Mouse (Mus musculus): ENCODE data around the gene Mras.
A peak's percentile ranks its signal among the peaks of the same experiment; 100 is the strongest.

Mras gene

DNA sequence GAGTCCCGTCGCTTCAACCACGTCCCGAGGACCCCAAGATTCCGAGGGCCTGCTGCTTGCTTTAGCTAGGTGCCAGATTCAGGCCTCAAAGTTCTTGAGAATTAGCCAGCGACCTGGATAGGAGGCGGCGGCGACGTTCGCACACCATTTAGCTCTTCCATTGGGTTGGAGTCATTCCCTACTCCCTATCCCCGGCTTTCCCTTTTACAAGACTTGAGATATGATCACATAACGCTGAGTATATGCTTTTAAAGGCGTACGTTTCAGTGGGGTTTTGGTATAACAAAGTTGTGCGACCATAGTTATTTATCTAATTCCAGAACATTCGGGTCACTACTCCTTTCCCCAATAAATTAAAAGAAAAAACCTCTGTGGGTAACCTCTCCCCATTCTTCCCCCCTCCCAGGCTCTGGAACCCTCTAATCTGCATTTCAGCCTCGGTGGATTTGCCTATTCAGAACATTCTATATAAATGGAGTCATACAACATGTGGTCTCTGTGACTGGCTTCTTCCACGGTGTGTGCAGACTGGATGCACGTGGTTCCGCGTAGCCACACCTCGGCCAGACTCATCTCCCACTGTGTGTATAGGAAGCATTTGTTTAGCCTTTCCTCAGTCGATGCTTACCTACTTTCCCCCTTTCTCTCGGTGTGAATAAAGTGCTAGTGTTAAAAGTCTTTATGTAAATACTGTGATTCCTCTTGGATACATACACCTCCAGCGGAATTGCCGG, at the start of gene Mras:
Gene Mras (minus strand): TSS at position 351 of the 734 bp plus-strand sequence.
- no peak for DNase-seq

DNA sequence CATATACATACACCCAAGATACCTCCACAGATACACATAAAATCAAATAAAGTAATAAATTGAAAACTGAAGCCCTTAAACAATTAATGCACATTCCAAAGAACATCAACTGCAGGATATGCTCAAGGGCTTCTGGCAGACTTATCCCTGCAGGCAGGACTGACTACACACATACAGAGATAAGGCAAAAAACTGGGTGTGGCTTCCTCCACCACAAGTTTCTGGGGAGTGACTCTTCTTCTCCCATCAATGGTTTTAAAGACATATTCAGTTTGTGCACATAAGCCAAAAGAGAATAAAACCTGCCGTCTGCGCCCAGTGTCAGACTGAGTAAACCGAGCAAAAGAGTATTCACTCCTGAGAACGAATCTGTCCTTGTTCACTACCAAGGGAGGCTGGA, 48.0 kb upstream of the Mras start:
- DNase-seq: no peak

DNA sequence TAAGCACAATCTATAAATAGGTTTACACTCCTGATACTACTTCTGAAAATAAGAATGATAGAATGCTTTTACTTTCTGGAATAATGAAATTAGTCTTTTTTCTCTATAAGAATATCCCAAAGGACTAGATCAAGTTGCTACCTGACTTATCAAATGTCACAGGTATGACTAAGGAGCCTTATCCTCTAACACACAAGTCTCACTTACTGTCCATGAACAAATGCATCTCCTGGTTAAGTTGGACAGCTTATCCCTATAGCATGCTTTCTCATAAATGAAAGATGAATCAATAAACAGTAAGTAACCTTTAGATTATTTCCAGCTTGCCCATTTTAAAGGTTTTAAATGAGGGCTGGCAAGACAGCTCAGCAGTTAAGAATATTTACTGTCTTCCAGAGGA, 47.5 kb upstream of the Mras start:
- no peak for DNase-seq

DNA sequence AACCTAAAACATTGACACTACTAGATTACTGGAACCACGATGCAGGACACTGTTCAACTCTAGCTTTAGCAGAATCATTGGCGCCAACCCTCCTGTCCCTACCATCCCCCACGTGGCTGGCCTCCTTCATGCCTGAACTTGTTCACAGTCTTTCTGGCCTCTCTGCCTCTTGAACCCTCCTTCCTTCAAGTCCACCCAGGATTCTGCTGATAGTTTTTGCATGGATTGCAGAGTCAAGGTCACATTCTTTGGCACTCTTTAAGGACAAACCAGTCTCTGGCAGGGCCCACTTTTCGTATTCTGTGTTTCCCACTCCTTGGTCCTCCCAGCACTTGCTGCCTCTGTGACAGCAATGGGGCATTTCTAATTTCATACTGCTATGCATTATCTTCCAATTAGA, 46.0 kb upstream of the Mras start:
- no peak for DNase-seq

DNA sequence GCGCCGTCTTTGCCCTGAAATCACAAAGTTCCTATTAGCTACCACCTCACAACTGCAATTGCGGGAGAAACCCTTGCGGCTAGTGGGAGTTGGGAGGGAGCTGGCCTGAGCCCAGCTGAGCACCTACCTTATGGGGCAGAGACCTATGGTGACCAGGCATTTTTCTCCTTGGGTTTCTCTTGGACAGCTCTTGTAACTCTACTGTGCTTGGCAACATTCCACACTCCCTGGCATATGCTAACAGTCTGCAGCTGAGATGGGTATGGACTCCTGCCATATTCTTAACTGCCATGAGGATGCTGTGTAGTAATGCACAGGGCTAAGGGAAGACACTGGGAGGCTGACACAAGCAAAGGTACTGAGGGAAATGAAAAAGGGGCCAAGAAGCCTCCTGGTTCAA, 43.6 kb upstream of the Mras start:
- no peak for DNase-seq

DNA sequence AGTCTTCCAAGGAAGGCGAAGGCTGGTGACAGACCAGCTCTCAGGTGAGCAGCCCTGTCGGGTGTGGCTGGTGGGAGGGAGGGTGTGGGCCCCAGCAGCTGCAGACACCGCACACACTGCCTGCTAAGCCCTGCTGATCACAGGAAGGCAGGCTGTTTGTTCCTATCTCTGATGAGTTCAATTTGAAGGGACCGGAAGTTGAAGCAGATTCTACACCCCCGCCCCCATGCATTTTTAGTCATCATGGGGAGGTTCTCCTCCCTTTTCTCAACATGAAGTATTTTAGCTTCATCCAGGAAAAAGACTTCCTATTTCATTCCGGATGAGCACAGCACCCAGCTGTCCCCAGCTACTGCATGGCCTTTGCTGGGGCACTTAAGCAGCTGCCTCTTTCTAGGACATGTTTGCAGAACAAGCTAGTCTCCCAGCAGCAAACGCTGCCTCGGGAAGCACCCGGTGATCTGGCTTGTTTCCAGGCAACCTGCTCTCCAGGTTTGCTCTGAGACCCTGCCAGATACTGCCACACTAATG, 42.1 kb upstream of the Mras start:
- DNase-seq: no peak

DNA sequence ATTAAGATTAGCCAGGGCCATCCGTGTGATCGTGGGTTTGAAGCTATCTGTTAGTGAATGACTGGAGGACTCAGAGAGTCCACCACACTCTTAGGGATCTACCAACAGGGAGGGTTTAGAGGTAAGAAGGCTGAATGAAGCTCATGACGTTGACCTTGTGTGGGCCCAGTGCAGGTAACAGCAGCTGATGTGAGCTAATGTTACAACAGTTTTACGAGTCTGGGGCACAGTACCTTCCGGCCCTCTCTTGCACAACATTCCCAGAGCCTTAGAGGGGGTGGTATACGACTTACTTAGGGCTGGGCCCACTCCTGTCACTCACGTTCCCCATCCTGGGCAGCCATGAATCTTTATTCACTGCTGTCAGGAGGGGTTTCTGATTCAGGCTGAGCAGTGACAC, 34.2 kb upstream of the Mras start:
- no peak for DNase-seq

DNA sequence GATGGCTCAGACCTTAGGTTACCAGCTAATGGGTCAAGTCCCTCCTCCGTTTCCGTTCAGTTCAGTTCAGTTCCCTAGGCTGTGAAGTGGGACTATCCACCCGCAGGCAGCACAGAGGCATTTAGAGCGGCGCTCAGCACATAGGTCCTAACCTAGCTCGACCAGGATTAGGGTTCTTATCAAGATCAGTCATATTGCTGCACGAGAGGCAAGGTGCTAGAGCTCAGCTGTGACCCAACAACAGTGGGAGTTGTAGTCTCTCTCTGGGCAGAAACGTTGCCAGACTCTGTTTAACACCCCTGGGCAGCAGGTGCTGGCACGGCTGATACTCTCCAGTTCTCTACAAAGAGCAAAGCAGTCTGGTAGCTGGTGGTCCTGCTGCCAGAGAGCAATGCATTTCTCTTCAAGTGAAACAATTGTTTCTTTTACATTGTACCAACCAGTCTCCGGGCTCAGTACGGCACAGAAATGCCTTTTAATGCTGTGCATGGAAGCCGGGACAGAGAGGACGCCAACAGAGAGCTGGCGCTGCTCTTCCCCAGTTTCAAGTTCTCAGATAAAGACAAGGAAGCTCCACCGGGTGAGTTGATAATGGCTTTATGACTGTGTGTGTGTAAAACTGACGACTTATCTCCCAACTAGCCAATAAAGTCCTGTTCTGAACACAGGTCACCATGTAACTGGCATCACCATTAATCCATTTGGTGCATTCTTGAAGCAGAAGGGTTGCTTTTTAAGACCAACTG, 33.3 kb upstream of the Mras start:
- no peak for DNase-seq

DNA sequence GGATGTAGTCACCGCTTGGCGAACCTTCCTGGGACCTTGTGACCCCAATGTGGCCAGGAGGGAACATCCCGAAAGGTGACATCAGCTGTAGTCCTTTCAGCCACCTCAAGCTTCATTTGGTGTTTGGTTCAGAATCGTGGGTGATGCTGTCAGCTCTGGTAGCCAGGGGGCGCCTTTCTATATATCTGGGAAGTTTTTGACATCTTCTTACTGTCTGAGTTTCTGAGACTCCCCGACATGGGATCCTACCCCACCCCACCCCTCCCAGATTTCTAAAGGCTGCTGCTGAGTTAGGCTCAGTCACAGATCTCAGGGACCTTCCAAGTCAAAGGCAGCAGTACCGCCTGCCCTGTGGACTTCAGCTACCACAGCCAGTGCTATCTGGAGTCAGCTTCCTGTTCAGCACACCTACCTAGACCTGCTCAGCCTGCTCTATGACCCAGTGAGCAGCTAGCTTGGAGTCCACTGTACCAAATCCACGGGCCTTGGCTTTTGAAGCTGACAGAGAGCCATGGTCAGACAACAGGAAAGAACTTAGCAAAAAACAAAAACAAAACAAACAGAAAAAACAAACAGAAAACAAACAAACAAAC, 32.6 kb upstream of the Mras start:
- peak; percentile 38 for DNase-seq

DNA sequence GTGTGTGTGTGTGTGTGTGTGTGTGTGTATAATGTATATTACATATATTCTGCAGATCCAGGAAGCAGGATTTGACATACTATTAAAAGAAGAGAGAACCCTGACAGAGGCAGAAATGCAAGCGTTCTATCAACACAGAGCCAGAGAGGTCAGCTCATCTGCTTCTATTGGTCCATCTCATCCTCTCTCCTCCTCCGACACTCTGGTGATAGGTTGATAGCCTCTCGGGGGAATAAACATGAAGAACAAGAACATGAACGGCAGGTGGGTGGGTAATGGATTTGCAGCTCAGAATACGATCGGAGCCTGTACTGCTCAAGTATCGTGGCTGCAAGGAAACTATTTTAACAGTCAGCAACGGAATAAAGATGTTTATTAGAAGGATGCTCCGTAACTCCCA, 31.4 kb upstream of the Mras start:
- no peak for DNase-seq

DNA sequence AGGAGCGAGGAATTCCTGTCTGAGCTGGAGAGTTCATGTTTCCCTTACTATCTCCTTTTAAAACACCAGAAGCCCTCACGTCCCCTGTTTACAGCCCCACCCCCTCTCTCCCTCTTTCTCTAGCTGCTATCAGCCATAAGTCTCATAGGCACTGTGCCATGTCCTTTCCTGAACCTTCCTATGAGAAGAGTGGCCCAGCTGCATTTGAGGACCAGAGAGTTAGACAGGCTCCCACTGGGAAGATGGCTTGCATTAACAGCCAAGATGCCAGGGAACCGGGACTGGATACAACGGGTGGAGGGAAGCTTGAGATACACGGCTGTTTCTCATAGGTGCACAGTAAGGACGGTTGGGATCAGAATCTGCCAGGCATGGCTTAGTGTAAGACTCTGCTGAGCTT, 27.7 kb upstream of the Mras start:
- DNase-seq: no peak

DNA sequence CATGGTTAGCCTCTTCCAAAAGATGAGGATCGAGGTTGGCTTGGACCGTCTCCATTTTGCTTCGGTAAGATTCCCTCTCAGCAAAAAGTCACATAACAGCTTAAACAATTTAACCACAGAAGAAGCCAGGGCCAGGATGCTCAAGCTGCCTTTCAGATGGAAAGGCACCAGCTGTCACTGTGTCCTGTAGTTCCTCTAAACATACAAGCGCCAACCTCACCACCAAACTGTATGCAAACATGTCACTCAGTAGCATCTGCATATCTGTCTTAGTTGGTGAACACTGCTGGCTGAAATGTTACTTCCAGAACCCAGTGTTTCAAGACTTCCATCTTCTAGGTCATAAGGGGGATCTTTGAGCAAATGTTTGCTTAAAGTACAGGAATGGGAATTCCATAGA, 22.5 kb upstream of the Mras start:
- no peak for DNase-seq

DNA sequence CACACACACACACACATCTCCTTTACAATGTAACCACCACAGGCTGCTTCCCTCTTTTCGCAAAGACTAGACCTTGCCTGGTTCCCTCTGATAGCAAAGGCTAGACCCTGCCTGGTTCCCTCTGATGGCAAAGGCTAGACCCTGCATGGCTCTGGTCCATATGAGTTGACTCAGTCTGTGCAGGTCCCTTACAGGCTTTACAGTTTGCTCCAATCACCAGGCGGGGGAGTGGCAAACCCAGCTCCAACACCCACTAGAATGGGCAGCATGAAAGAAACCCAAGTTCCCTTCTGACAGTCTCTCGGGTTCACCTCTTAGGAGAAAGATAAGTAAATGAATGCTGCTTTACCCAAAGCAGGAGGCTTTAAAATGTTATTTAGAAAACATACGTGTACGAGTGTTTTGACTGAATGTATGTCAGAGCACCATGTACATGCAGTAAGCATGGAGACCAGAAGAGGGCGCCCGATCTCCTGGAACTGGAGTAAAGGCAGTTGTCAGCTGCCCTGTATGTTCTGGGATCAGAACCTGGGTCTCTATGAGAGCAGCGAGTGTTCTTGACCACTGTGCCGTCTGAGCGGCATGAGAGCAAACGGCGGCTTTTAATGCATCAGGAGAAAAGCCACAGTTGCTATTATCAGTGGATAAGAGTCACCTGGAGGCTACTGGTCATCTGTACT, 21.5 kb upstream of the Mras start:
- DNase-seq: peak; percentile 76

DNA sequence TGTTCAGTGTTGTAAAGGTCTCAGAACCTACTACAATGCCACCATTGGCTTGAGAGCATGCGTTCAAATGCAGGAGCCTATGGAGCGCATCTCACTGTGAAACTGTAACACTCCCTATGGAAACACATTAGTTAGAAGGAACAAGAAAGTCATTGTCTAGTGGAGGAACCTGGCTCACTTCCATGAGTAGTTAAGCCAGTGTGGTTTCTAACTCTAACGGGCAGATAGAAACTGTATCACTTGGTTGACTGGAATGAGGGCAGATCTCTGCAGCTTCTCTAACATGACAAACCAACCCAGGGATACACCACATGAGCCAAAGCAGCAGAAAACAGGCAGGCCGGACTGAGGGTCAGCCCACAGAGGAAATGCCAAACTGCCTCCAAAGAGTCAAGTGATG, 17.0 kb upstream of the Mras start:
- peak; percentile 58 for DNase-seq

DNA sequence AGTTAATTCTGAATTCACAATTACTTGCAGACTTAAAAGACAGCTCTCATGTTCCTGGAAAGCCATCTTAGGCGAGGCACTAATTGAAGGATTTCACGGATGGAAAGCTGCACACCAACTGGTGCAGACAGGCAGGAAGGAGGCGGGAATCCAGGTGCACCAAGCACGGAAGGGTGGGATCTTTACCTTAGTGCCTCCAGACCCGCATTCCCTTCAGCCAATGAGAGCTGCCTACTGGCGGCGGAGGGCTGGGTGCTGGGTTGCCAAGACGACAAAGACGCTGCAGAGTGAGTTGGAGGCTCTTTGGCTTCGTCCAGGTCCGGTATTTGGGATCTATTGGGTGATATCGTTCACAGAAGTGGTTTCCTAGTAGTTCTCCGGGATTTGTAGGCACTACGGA, 14.0 kb upstream of the Mras start, which contains the start of gene Nme9:
Gene Nme9 (plus strand): TSS at position 315 of the 400 bp plus-strand sequence.
- DNase-seq: peak; percentile 42

DNA sequence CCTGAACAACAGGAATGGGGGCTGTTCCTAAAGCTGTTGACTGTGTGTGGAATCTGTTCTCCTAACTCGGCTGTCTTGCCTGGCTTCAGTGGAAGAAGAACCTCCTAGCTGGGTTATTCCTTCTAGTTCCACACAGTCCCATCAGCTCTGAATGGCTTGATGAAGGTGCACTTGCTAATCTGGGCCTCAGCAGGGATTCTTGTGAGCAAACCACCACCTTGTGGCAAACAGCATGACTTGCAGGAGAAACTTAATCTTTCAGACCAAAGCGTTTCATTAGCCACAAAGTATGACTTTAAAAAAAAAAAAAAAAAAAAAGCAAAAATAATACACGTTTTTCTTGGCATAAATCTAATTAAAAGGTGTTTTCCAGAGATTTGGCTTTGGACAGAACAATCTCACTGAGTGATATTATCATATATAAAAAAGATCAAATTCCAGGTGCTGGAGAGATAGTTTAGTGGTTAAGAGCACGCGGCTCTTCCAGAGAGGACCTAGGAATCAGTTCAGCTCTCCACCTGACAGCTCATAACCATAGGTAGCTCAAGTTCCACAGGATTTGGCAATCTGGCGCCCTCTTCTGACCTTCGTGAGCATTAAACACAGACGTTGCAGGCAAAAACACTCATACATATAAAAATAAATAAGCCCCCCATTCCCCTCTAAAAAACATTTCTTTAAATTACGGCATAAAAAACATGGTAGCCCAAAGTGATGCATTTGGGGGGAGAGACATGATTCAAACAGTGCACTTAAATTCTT, 12.9 kb upstream of the Mras start:
- peak; percentile 66 for DNase-seq

DNA sequence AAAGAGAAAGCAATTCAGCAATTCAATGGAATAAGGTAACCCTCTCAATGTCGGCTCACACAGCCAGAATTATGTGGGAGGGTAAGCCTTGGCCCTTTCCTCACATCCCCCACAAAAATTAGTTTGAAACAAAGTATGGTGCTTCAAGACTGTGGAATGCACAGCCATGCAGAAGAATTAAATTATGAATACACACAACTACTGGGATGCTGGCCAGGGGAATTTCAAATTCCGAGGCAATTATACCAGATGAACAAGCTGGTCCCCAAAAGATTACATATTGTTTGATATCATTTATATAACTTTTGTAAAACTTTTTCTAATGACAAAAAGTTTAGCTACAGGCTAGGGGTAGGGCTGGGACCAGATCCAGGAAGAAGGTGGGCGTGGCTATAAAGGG, 10.1 kb upstream of the Mras start:
- DNase-seq: peak; percentile 91

DNA sequence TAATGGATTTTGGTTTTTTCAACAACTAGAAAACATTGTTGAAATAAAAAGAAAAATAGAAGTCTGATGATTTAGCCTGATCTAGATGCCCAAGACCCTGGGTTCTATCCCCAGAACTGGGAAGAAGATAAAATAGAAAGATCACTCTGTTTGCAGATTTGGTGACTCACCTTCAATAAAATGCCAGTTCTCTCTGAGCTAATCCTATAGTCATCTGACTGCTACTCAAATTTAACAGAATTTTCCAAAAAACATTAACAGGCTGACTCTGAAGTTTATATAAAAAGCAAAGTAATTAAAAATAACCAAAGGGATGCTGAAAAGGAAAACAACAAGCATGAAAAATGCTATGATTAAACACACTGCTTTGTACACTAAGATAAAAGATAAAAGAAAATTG, 9.1 kb upstream of the Mras start:
- no peak for DNase-seq

DNA sequence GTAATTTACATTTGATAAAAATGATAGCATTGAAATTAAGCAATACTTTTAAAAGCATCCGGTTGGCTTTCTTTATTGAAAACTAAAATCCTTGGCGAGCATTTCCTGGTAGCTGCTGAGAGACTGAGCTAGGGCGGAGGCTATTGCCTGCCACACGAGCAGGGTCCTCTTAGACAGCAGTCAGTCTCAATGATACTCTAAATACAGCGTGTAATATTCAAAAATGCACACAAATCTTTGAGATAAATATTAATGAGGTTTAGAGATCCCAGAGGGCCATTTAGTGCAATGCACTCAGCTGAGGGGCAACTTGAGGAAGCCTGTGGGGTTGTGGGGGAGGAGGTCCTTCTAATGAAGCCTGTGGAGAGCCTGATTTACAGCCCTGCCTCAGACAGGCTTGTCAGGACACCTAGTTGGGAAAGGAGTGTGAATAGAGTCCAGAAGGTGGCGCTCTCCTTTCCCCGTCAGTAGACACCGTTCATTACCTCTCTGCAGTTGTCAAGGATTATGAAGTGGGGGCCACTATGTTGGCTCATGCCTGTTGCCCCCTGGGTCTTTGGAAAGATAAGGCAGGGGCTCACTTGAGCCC, 7.5 kb upstream of the Mras start:
- peak; percentile 73 for DNase-seq

DNA sequence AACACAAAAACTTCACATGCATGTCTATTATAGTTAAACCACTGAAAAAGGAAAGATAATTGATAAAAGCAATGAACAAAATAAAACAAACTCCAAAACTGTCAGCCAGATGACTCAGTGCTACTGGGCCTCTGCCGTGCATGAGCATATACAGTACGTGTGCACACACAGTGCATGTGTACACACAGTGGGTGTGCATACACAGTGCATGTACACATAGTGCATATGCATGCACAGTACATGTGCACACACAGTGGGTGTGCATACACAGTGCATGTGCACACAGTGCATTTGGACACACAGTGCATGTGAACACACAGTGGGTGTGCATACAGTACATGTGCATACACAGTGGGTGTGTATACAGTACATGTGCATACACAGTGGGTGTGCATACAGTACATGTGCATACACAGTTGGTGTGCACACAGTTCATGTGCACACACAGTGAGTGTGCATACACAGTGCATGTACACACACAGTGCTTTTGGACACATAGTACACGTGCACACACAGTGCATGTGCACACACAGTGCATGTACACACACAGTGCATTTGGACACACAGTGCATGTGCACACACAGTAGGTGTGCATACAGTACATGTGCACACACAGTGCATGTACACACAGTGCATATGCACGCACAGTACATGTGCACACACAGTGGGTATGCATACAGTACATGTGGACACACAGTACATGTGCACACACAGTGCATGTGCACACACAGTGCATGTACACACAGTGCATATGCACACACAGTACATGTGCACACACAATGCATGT, 4.7 kb upstream of the Mras start:
- no peak for DNase-seq

DNA sequence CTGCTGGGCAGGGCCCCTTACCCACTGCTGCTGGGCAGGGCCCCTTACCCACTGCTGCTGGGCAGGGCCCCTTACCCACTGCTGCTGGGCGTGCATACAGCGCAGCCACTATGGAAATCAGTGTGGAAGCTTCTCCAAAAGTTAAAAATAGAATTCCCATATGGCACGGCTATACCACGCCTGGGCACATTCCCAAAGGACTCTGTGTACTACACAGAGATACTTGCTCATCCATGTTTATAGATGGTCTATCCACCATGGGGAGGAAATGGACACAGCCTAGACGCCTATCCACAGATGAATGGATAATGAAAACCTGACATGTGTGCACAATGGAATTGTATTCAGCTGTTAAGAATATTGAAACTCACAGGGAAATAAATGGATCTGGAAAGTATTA, 3.8 kb upstream of the Mras start:
- DNase-seq: no peak
